Mouse (Mus musculus) liver, adult 10 weeks (tissue): ENCODE measurements around the gene Atg7. TPM values are rescaled to one million over a fixed set of nuclear protein-coding genes. Genes with fewer than 3 reads are reported as not detected.

Source experiments
- polyA plus RNA-seq: library from polyadenylated mRNA; stranded (reverse); fragments of 350-450 nt; fragmentation: Illumina TruSeq; extraction: RNeasy Lipid Tissue Mini Kit (QIAGEN cat#74804); gene quantifications from one replicate; pipeline ENCODE4 v1.2.3, GENCODE M21; 2014; ENCODE audit warnings: low read depth, low replicate concordance

Gene Atg7
- 10.6 TPM for polyA plus RNA-seq

GRCm38 (mm10) chr6:114642601-114643528 lies at the start of gene Atg7:
Gene Atg7 (plus strand): TSS chr6:114643097.

Other genes starting within 250 kb of the Atg7 start
- gene Hrh1, start 245.2 kb upstream of the Atg7 start, polyA plus RNA-seq, result not detected